In the genomic region with DNA sequence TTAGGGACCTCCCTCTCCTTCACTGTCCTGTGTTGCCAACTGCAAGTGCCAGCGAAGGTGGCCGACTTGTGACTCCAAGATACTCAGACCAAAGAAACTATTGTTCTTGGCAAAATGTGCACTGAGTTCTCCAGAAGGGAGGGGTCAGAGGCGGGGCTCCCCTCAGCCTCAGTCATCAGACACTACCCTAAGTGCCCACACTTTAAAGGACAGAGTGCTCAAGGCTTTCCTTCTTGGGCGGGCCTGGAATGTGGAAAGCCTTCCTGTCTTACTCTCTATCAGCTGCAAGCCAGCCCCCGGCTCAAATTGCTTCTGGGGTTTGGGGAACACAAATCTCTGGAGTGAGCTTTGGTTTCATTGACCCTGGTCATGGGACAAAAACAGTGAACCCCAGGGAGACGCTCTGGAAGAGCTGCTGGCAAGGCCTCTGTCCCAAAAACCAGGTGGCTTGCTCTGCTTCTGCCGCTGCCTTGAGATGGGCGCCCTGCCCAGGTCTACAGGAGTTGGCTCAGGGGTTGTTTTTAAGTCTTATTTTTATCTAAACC, we compare ENCODE assay signal across 10 mouse cellular contexts. TPM values are rescaled to one million over a fixed set of nuclear protein-coding genes. Genes with fewer than 3 reads are reported as not detected.
DNase-seq lines count a peak whose midpoint lies in the region; ATAC-seq and TF ChIP-seq lines count a peak whose summit lies in the region.
"Had no signal": no experiment of that assay in that cellular context is flagged by ENCODE, and none has a peak within 500 bp of the region (broad histone marks: within the 10 kb centered on the region; RNA-seq: fewer than 3 reads in every experiment).

No protein-coding gene starts in this region.

- no peak for TF ChIP-seq POLR2A in cerebellum, adult 2 months (IDR thresholded peaks at IDR 0.05; ENCODE audit: borderline replicate concordance, insufficient read depth, low read length)
- no peak for TF ChIP-seq POLR2A in ES-Bruce4 (IDR thresholded peaks at IDR 0.05; ENCODE audit: insufficient read depth, low read length)
- no peak for TF ChIP-seq POLR2A in heart, adult 2 months (IDR thresholded peaks at IDR 0.05; ENCODE audit: insufficient read depth, low read depth, low read length)

- 43% methylated on average over 8 of the region's 8 CpGs for WGBS in cerebellum, adult 2 months
- WGBS in heart, adult 2 months, result 22% methylated on average over 8 of the region's 8 CpGs
- WGBS in lung, embryonic 14.5 days, result 60% methylated on average over 8 of the region's 8 CpGs
- WGBS in midbrain, embryonic 16.5 days, result 84% methylated on average over 8 of the region's 8 CpGs

- no peaks in the 10 kb centered on the region for H3K79me2 ChIP-seq in heart, adult 2 months (replicated peaks; ENCODE audit: control insufficient read depth, insufficient read depth, low read length)

- no peak overlapping the region for H3K4me3 ChIP-seq in cerebellum, adult 2 months (replicated peaks; ENCODE audit: insufficient read depth, low read depth, low read length)
- H3K4me3 ChIP-seq in ES-Bruce4 (ENCODE audit: low read depth, low read length), result no peak overlapping the region
- H3K4me3 ChIP-seq in heart, adult 2 months, result no peak overlapping the region
- H3K4me3 ChIP-seq in lung, embryonic 14.5 days (ENCODE audit: low read depth, low read length), result no peak overlapping the region
- H3K4me3 ChIP-seq in midbrain, embryonic 16.5 days (ENCODE audit: low read depth, low read length), result no peak overlapping the region
- H3K4me3 ChIP-seq: hindbrain, embryonic 15.5 days had no signal

- H3K36me3 ChIP-seq in ES-Bruce4 (ENCODE audit: control insufficient read depth, insufficient read depth, low read length, poor library complexity, severe bottlenecking), result peaks cover 47% of the 10 kb centered on the region
- no peaks in the 10 kb centered on the region; the same call in none of the 2 replicates for H3K36me3 ChIP-seq in heart, adult 2 months (ENCODE audit: control insufficient read depth, insufficient read depth, low read length)
- H3K36me3 ChIP-seq in lung, embryonic 14.5 days (ENCODE audit: insufficient read depth), result peaks cover 76% of the 10 kb centered on the region
- peaks cover 33% of the 10 kb centered on the region for H3K36me3 ChIP-seq in midbrain, embryonic 16.5 days (ENCODE audit: control insufficient read depth, insufficient read depth, low read length)

- H3K4me2 ChIP-seq in lung, embryonic 14.5 days, result no peak overlapping the region
- no peak overlapping the region for H3K4me2 ChIP-seq in midbrain, embryonic 16.5 days (ENCODE audit: low read length)
- H3K4me2 ChIP-seq: hindbrain, embryonic 15.5 days had no signal

- no peak overlapping the region for H3K9ac ChIP-seq in ES-Bruce4 (ENCODE audit: low read depth, poor library complexity, severe bottlenecking)
- H3K9ac ChIP-seq in heart, adult 2 months (ENCODE audit: low read depth, low read length), result no peak overlapping the region
- no peak overlapping the region for H3K9ac ChIP-seq in lung, embryonic 14.5 days
- H3K9ac ChIP-seq in midbrain, embryonic 16.5 days (ENCODE audit: low read depth, low read length), result no peak overlapping the region
- H3K9ac ChIP-seq: hindbrain, embryonic 15.5 days had no signal

- peak; percentile 39 to 45 for DNase-seq in cerebellum, adult 2 months
- no peak for DNase-seq in cerebellum, adult 9-10 months
- DNase-seq in heart, adult 2 months, result peak; percentile 71 to 82
- DNase-seq in lung, embryonic 14.5 days, result peak; percentile 54
- no peak for DNase-seq in frontal cortex, postnatal 14 days (ENCODE audit: low spot score in 2 of 2)
- no peak for DNase-seq in left cerebral cortex, postnatal 25 days (ENCODE audit: low spot score in 2 of 2)

- H3K27ac ChIP-seq in cerebellum, adult 2 months (ENCODE audit: insufficient read depth, low read length), result no peak overlapping the region; the same call in 1 of the 2 replicates
- peak overlapping the region; percentile 45; the same call in 1 of the 2 replicates for H3K27ac ChIP-seq in ES-Bruce4 (ENCODE audit: insufficient read depth, low read length)
- H3K27ac ChIP-seq in heart, adult 2 months, result peak overlapping the region; percentile 47
- peak overlapping the region; percentile 48; the same call in 1 of the 2 replicates for H3K27ac ChIP-seq in lung, embryonic 14.5 days (ENCODE audit: low read depth)
- H3K27ac ChIP-seq in midbrain, embryonic 16.5 days (ENCODE audit: low read length), result no peak overlapping the region
- H3K27ac ChIP-seq: hindbrain, embryonic 15.5 days; macrophage had no signal

- H3K4me1 ChIP-seq in cerebellum, adult 2 months (ENCODE audit: control insufficient read depth, insufficient read depth, low read length), result peaks cover 7% of the 10 kb centered on the region
- H3K4me1 ChIP-seq in ES-Bruce4 (ENCODE audit: control insufficient read depth, insufficient read depth, low read length), result no peaks in the 10 kb centered on the region
- H3K4me1 ChIP-seq in heart, adult 2 months (ENCODE audit: control insufficient read depth, insufficient read depth, low read length), result peaks cover 10% of the 10 kb centered on the region
- no peaks in the 10 kb centered on the region for H3K4me1 ChIP-seq in lung, embryonic 14.5 days (ENCODE audit: insufficient read depth)
- H3K4me1 ChIP-seq in midbrain, embryonic 16.5 days (ENCODE audit: control insufficient read depth, insufficient read depth, low read length), result no peaks in the 10 kb centered on the region
- H3K4me1 ChIP-seq: hindbrain, embryonic 15.5 days had no signal

- H3K27me3 ChIP-seq in cerebellum, adult 2 months (ENCODE audit: control insufficient read depth, insufficient read depth, low read length), result no peaks in the 10 kb centered on the region
- no peaks in the 10 kb centered on the region for H3K27me3 ChIP-seq in ES-Bruce4 (ENCODE audit: control insufficient read depth, insufficient read depth, low read length, poor library complexity, severe bottlenecking)
- no peaks in the 10 kb centered on the region for H3K27me3 ChIP-seq in heart, adult 2 months (ENCODE audit: control insufficient read depth, insufficient read depth, low read length)
- no peaks in the 10 kb centered on the region for H3K27me3 ChIP-seq in lung, embryonic 14.5 days (ENCODE audit: insufficient read depth, low read length)
- H3K27me3 ChIP-seq in midbrain, embryonic 16.5 days (ENCODE audit: control insufficient read depth, insufficient read depth, low read depth, low read length), result no peaks in the 10 kb centered on the region
- H3K27me3 ChIP-seq: hindbrain, embryonic 15.5 days had no signal

- intact Hi-C loops in heart, adult 2 months (cut with DNase I), result no loop called here
- intact Hi-C loops in left cerebral cortex, postnatal 25 days (cut with DNase I), result no loop called here

- ATAC-seq in lung, embryonic 14.5 days (ENCODE audit: insufficient read depth), result peak; percentile 75
- no peak for ATAC-seq in midbrain, embryonic 16.5 days

- TF ChIP-seq EP300 in ES-Bruce4 (IDR thresholded peaks at IDR 0.05; ENCODE audit: insufficient read depth, low read depth, low read length), result no peak
- TF ChIP-seq EP300 in heart, adult 2 months (IDR thresholded peaks at IDR 0.05; ENCODE audit: insufficient read depth, low read depth, low read length), result 0 out of 2 replicates have a peak, but pooled peaks have one; percentile 17

- no peaks in the 10 kb centered on the region for H3K9me3 ChIP-seq in ES-Bruce4 (replicated peaks; ENCODE audit: control insufficient read depth, insufficient read depth, low read length, poor library complexity, severe bottlenecking)
- H3K9me3 ChIP-seq in lung, embryonic 14.5 days (ENCODE audit: low read depth, low read length), result no peaks in the 10 kb centered on the region
- H3K9me3 ChIP-seq in midbrain, embryonic 16.5 days (replicated peaks; ENCODE audit: control insufficient read depth, low read length, poor library complexity, severe bottlenecking), result no peaks in the 10 kb centered on the region
- H3K9me3 ChIP-seq: hindbrain, embryonic 15.5 days had no signal

- TF ChIP-seq CTCF in cerebellum, adult 2 months (IDR thresholded peaks at IDR 0.05; ENCODE audit: borderline replicate concordance, insufficient read depth, low read depth, low read length), result no peak
- no peak for TF ChIP-seq CTCF in ES-Bruce4 (IDR thresholded peaks at IDR 0.05; ENCODE audit: low read depth, low read length)
- TF ChIP-seq CTCF in heart, adult 2 months (IDR thresholded peaks at IDR 0.05), result no peak
- TF ChIP-seq CTCF in lung, embryonic 14.5 days (IDR thresholded peaks at IDR 0.05; ENCODE audit: low read depth), result no peak

RNA-seq across cellular contexts. Expression of a gene that starts 33.9 kb away (rescaled TPM):
- 11.8 and 13.1 TPM in 2 replicates for polyA plus RNA-seq in cerebellum, adult 2 months (2012; rRNA removed)
- 14.7 and 17.5 TPM in 2 replicates for polyA plus RNA-seq in ES-Bruce4 (2011; ENCODE audit: insufficient read depth, insufficient read length, low read depth, missing spikeins)
- total RNA-seq in heart, adult 2 months (2021), result 10 to 100 TPM; 13.7 to 14.0 TPM
- 20.6 and 22.3 TPM in 2 replicates for polyA plus RNA-seq in heart, adult 2 months (2012; rRNA removed)
- 1.0 and 2.5 TPM in 2 replicates for polyA plus RNA-seq in lung, embryonic 14.5 days (2014; fragmentation: Nextera tagmentation; extraction: Ambion mirVana)
- polyA plus RNA-seq in midbrain, embryonic 16.5 days (2015; fragmentation: Nextera tagmentation; extraction: Ambion mirVana), result 2.8 and 3.6 TPM in 2 replicates
- total RNA-seq in left cerebral cortex, postnatal 25 days (2021), result 10 to 100 TPM; 13.3 to 13.8 TPM
- polyA plus RNA-seq: macrophage had no signal

RNA-seq across cellular contexts. Expression of a gene that starts 34.0 kb away (rescaled TPM):
- polyA plus RNA-seq in cerebellum, adult 2 months (2012; rRNA removed), result 60.4 and 61.5 TPM in 2 replicates
- 15.0 and 19.4 TPM in 2 replicates for polyA plus RNA-seq in ES-Bruce4 (2011; ENCODE audit: insufficient read depth, insufficient read length, low read depth, missing spikeins)
- 10 to 100 TPM; 27.8 to 38.1 TPM for total RNA-seq in heart, adult 2 months (2021)
- polyA plus RNA-seq in heart, adult 2 months (2012; rRNA removed), result 27.5 and 27.8 TPM in 2 replicates
- 11.0 and 14.4 TPM in 2 replicates for polyA plus RNA-seq in lung, embryonic 14.5 days (2014; fragmentation: Nextera tagmentation; extraction: Ambion mirVana)
- polyA plus RNA-seq in midbrain, embryonic 16.5 days (2015; fragmentation: Nextera tagmentation; extraction: Ambion mirVana), result 11.6 and 13.0 TPM in 2 replicates
- 10 to 100 TPM; 68.9 to 70.7 TPM for total RNA-seq in left cerebral cortex, postnatal 25 days (2021)

RNA-seq across cellular contexts. Expression of a gene that starts 39.4 kb away (rescaled TPM):
- polyA plus RNA-seq in cerebellum, adult 2 months (2012; rRNA removed), result 58.3 and 63.6 TPM in 2 replicates
- 120 and 134 TPM in 2 replicates for polyA plus RNA-seq in ES-Bruce4 (2011; ENCODE audit: insufficient read depth, insufficient read length, low read depth, missing spikeins)
- total RNA-seq in heart, adult 2 months (2021), result 10 to 100 TPM; 69.3 to 75.0 TPM
- 122 and 139 TPM in 2 replicates for polyA plus RNA-seq in heart, adult 2 months (2012; rRNA removed)
- 218 and 225 TPM in 2 replicates for polyA plus RNA-seq in lung, embryonic 14.5 days (2014; fragmentation: Nextera tagmentation; extraction: Ambion mirVana)
- polyA plus RNA-seq in midbrain, embryonic 16.5 days (2015; fragmentation: Nextera tagmentation; extraction: Ambion mirVana), result 157 and 174 TPM in 2 replicates
- total RNA-seq in left cerebral cortex, postnatal 25 days (2021), result 10 to 100 TPM; 67.7 to 68.1 TPM

RNA-seq across cellular contexts. Expression of a gene that starts 39.5 kb away (rescaled TPM):
- 58.8 and 63.2 TPM in 2 replicates for polyA plus RNA-seq in cerebellum, adult 2 months (2012; rRNA removed)
- polyA plus RNA-seq in ES-Bruce4 (2011; ENCODE audit: insufficient read depth, insufficient read length, low read depth, missing spikeins), result 101 TPM in 2 replicates
- 10 to 100 TPM; 60.5 to 67.2 TPM for total RNA-seq in heart, adult 2 months (2021)
- 37.1 and 55.3 TPM in 2 replicates for polyA plus RNA-seq in heart, adult 2 months (2012; rRNA removed)
- polyA plus RNA-seq in lung, embryonic 14.5 days (2014; fragmentation: Nextera tagmentation; extraction: Ambion mirVana), result 64.4 and 72.4 TPM in 2 replicates
- 25.5 and 26.8 TPM in 2 replicates for polyA plus RNA-seq in midbrain, embryonic 16.5 days (2015; fragmentation: Nextera tagmentation; extraction: Ambion mirVana)
- 100 to 1,000 TPM; 122 to 124 TPM for total RNA-seq in left cerebral cortex, postnatal 25 days (2021)

RNA-seq across cellular contexts. Expression of a gene that starts 48.5 kb away (rescaled TPM):
- polyA plus RNA-seq in cerebellum, adult 2 months (2012; rRNA removed), result 25.5 and 28.8 TPM in 2 replicates
- 17.2 and 20.1 TPM in 2 replicates for polyA plus RNA-seq in ES-Bruce4 (2011; ENCODE audit: insufficient read depth, insufficient read length, low read depth, missing spikeins)
- total RNA-seq in heart, adult 2 months (2021), result 10 to 100 TPM; 18.2 to 19.3 TPM
- 7.8 and 9.0 TPM in 2 replicates for polyA plus RNA-seq in heart, adult 2 months (2012; rRNA removed)
- polyA plus RNA-seq in lung, embryonic 14.5 days (2014; fragmentation: Nextera tagmentation; extraction: Ambion mirVana), result 5.3 and 5.8 TPM in 2 replicates
- polyA plus RNA-seq in midbrain, embryonic 16.5 days (2015; fragmentation: Nextera tagmentation; extraction: Ambion mirVana), result 4.1 and 4.2 TPM in 2 replicates
- total RNA-seq in left cerebral cortex, postnatal 25 days (2021), result 10 to 100 TPM; 46.5 to 50.8 TPM

Comparison
In these comparisons a context has a peak if more than half of its experiments do, and no peak if none do; other contexts are left out.
1. DNase-seq: peak in cerebellum, adult 2 months (2 of 2), heart, adult 2 months (2 of 2) and lung, embryonic 14.5 days (single experiment); none in cerebellum, adult 9-10 months (single experiment), frontal cortex, postnatal 14 days (0 of 2) and left cerebral cortex, postnatal 25 days (0 of 2).
2. H3K27ac ChIP-seq: peak in ES-Bruce4 (single experiment), heart, adult 2 months (single experiment) and lung, embryonic 14.5 days (single experiment); none in cerebellum, adult 2 months (single experiment) and midbrain, embryonic 16.5 days (single experiment).